Comparison of ENCODE assay signal across 12 mouse cellular contexts in the genomic region with DNA sequence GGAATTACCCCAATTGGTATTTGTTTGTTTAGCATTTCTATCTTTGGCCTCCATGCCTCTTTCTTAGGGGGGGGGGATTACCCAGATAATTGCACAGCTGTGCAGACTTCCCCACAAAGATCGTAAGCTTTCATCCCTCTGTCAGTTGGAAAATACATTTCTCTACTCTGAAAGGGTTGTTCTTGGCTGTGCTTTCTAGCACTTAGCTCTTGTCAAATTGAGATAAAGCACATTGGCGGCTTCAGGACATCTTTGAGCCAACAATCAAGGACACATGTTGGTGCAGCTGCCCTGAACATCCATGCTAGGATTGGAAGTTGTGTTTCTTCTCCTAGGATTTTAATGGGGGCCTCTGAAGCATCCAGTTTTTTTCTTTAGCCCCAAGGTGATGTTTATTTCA.
DNase-seq lines count a peak whose midpoint lies in the region; ATAC-seq lines count a peak whose summit lies in the region.
"Had no signal": no experiment of that assay in that cellular context is flagged by ENCODE, and none has a peak within 500 bp of the region (broad histone marks: within the 10 kb centered on the region; RNA-seq: fewer than 3 reads in every experiment).

No protein-coding gene starts in this region.

- WGBS in forebrain, embryonic 10.5 days = 72% methylated on average over 2 of the region's 2 CpGs
- WGBS in forebrain, embryonic 11.5 days = 83% methylated on average over 2 of the region's 2 CpGs
- WGBS in kidney, embryonic 14.5 days = 56% methylated on average over 2 of the region's 2 CpGs
- 36% methylated on average over 2 of the region's 2 CpGs for WGBS in intestine, embryonic 15.5 days

- H3K4me2 ChIP-seq in forebrain, embryonic 11.5 days (ENCODE audit: low read depth, low read length, severe bottlenecking) = no peak overlapping the region
- no peak overlapping the region for H3K4me2 ChIP-seq in kidney, embryonic 14.5 days (replicated peaks; ENCODE audit: low read depth, low read length)
- H3K4me2 ChIP-seq in intestine, embryonic 15.5 days (replicated peaks) = no peak overlapping the region

- no peak overlapping the region for H3K9ac ChIP-seq in forebrain, embryonic 11.5 days (ENCODE audit: low read length)
- H3K9ac ChIP-seq in kidney, embryonic 14.5 days (ENCODE audit: low read depth, low read length) = no peak overlapping the region
- H3K9ac ChIP-seq in intestine, embryonic 15.5 days = no peak overlapping the region

- H3K27me3 ChIP-seq in forebrain, embryonic 10.5 days (ENCODE audit: poor library complexity, severe bottlenecking) = no peaks in the 10 kb centered on the region
- H3K27me3 ChIP-seq in forebrain, embryonic 11.5 days (ENCODE audit: control insufficient read depth, insufficient read depth, low read length) = no peaks in the 10 kb centered on the region
- no peaks in the 10 kb centered on the region for H3K27me3 ChIP-seq in kidney, embryonic 14.5 days (ENCODE audit: control insufficient read depth, insufficient read depth, low read length)
- no peaks in the 10 kb centered on the region for H3K27me3 ChIP-seq in intestine, embryonic 15.5 days (replicated peaks)

- no peaks in the 10 kb centered on the region for H3K9me3 ChIP-seq in forebrain, embryonic 10.5 days
- no peaks in the 10 kb centered on the region for H3K9me3 ChIP-seq in forebrain, embryonic 11.5 days (ENCODE audit: control insufficient read depth, low read length)
- H3K9me3 ChIP-seq in kidney, embryonic 14.5 days (ENCODE audit: control insufficient read depth, low read length) = no peaks in the 10 kb centered on the region
- H3K9me3 ChIP-seq in intestine, embryonic 15.5 days = no peaks in the 10 kb centered on the region

- no peaks in the 10 kb centered on the region for H3K4me1 ChIP-seq in forebrain, embryonic 10.5 days
- H3K4me1 ChIP-seq in forebrain, embryonic 11.5 days (replicated peaks; ENCODE audit: control insufficient read depth, insufficient read depth, low read length) = no peaks in the 10 kb centered on the region
- no peaks in the 10 kb centered on the region for H3K4me1 ChIP-seq in kidney, embryonic 14.5 days (ENCODE audit: control insufficient read depth, insufficient read depth, low read length)
- H3K4me1 ChIP-seq in intestine, embryonic 15.5 days (replicated peaks) = no peaks in the 10 kb centered on the region

- ATAC-seq in forebrain, embryonic 11.5 days (replicated peaks; ENCODE audit: low FRiP score) = no peak
- ATAC-seq in kidney, embryonic 14.5 days (ENCODE audit: low FRiP score, low TSS enrichment) = 0 out of 2 replicates have a peak, but pooled peaks have one; percentile 9
- ATAC-seq in intestine, embryonic 15.5 days = peak; percentile 73

- peak; percentile 5 for DNase-seq in forebrain, embryonic 10.5 days (ENCODE audit: extremely low spot score, low spot score)
- no peak for DNase-seq in forebrain, embryonic 11.5 days (ENCODE audit: low spot score)
- DNase-seq in kidney, adult 8-10 months = no peak
- peak; percentile 54 for DNase-seq in NIH3T3 (ENCODE audit: low read depth)
- no peak for DNase-seq in cerebellum, postnatal 25 days
- DNase-seq in c-Kit-positive CD71-positive TER-119-positive erythroid progenitor cells, embryonic 14.5 days (ENCODE audit: low spot score) = no peak
- DNase-seq: adrenal gland, adult 2 months; cerebellum, adult 2 months; left cerebral cortex, postnatal 4 days; thymus, adult 18-20 months had no signal

- no peak overlapping the region for H3K4me3 ChIP-seq in forebrain, embryonic 10.5 days
- H3K4me3 ChIP-seq in forebrain, embryonic 11.5 days (ENCODE audit: low read depth, low read length) = no peak overlapping the region
- H3K4me3 ChIP-seq in kidney, embryonic 14.5 days (ENCODE audit: low read length) = no peak overlapping the region
- H3K4me3 ChIP-seq in intestine, embryonic 15.5 days (replicated peaks) = no peak overlapping the region

- no peak overlapping the region for H3K27ac ChIP-seq in forebrain, embryonic 10.5 days
- H3K27ac ChIP-seq in forebrain, embryonic 11.5 days (ENCODE audit: low read depth, low read length) = no peak overlapping the region
- H3K27ac ChIP-seq in kidney, embryonic 14.5 days (ENCODE audit: low read depth, low read length) = no peak overlapping the region
- no peak overlapping the region for H3K27ac ChIP-seq in intestine, embryonic 15.5 days

- no peaks in the 10 kb centered on the region for H3K36me3 ChIP-seq in forebrain, embryonic 10.5 days (replicated peaks)
- no peaks in the 10 kb centered on the region for H3K36me3 ChIP-seq in forebrain, embryonic 11.5 days (ENCODE audit: control insufficient read depth, insufficient read depth, low read length)
- no peaks in the 10 kb centered on the region for H3K36me3 ChIP-seq in kidney, embryonic 14.5 days (ENCODE audit: control insufficient read depth, insufficient read depth, low read length)
- H3K36me3 ChIP-seq in intestine, embryonic 15.5 days = no peaks in the 10 kb centered on the region

Comparison
In these comparisons a context has a peak if more than half of its experiments do, and no peak if none do; other contexts are left out.
1. DNase-seq: peak in forebrain, embryonic 10.5 days (single experiment) and NIH3T3 (single experiment); none in forebrain, embryonic 11.5 days (single experiment), kidney, adult 8-10 months (0 of 2), cerebellum, postnatal 25 days (0 of 2) and c-Kit-positive CD71-positive TER-119-positive erythroid progenitor cells, embryonic 14.5 days (single experiment).